Mouse (Mus musculus) liver, embryonic 18 days (tissue): Measurements from ENCODE around the gene Gm29133. TPM values are rescaled to one million over a fixed set of nuclear protein-coding genes. Genes with fewer than 3 reads are reported as not detected.

Experiments used
- polyA plus RNA-seq: library from polyadenylated mRNA; depleted of rRNA; stranded (reverse); fragments of >200 nt; gene quantifications from 2 replicates; pipeline ENCODE4 v1.2.3, GENCODE M21; 2012; rRNA removed

The Gm29133 gene
- not detected in 2 replicates for polyA plus RNA-seq

DNA sequence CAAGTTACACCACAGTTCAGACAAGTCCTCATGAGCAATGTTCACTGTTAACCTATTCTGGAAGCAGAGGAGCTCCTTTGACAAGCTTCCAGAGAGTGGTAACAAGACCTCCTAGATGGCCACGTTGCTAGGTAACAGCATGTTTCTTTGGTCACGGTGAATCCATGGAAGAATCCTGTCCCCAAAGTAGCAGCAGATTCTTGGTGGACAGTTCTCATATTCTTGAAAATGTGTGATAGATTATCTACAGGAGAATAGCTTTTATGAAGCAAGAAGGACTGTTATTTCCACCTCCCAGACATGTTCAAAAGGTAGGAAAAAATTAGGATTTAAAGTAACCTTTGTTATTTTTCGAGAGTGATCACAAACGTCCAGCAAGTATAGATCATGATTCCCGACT, at the start of gene Gm29133:
Gm29133 (plus strand) TSS at position 301 of the 400 bp plus-strand sequence.

Other genes with a start within 250 kb of the Gm29133 start
- 17.7 and 19.6 TPM in 2 replicates for gene Pdcd10, start 191.3 kb upstream of the Gm29133 start, polyA plus RNA-seq
- gene Serpini1, start 190.7 kb upstream of the Gm29133 start, polyA plus RNA-seq, result 0.09 and 0.11 TPM in 2 replicates
- gene Golim4, start 208.8 kb downstream of the Gm29133 start, polyA plus RNA-seq, result 24.2 and 30.8 TPM in 2 replicates